Mouse (Mus musculus) right cerebral cortex, postnatal 36 days (tissue): ENCODE results near the gene Alkbh6.
A peak's percentile ranks its signal among the peaks of the same experiment; 100 is the strongest.

Experiments
- DNase-seq, 2 experiments: peaks; one replicate each; pipeline ENCODE4 v3.0.0; 2022; ENCODE audit warnings: low spot score in 2 of 2, mixed read lengths in 1 of 2

The Alkbh6 gene

GRCm38 (mm10) chr7:30295103-30295502 lies 13.4 kb upstream of the Alkbh6 start:
- no peak for DNase-seq

- DNase-seq: no peak
Observed at GRCm38 (mm10) chr7:30296816-30297215, 11.7 kb upstream of the Alkbh6 start.

DNA sequence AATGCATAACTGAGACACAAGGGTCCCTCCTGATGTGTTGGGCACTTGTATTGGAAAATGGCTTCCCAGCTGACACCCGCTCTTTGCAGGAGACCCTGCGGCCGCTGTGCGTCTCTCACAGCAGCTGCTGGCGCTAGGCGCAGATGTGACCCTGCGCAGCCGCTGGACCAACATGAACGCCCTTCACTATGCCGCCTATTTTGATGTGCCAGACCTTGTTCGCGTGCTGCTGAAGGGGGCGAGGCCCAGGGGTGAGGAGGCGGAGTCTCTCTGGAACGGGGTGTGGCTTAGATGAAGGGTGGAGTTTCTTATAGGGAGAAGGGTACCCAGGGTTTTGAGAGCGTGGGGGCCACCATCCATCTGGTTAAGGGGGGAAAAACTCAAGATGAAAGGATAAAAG lies 11.3 kb upstream of the Alkbh6 start:
- DNase-seq: no peak

GRCm38 (mm10) chr7:30300914-30301313 lies 7.6 kb upstream of the Alkbh6 start:
- no peak for DNase-seq

- no peak for DNase-seq
Observed at GRCm38 (mm10) chr7:30306083-30306779, 2.3 kb upstream of the Alkbh6 start.

GRCm38 (mm10) chr7:30309395-30310129 lies 1.0 kb downstream of the Alkbh6 start:
- DNase-seq: no peak

- DNase-seq: no peak
Observed at GRCm38 (mm10) chr7:30310136-30310535, 1.6 kb downstream of the Alkbh6 start.

GRCm38 (mm10) chr7:30313666-30314320 lies 5.3 kb downstream of the Alkbh6 start:
- DNase-seq: no peak

DNA sequence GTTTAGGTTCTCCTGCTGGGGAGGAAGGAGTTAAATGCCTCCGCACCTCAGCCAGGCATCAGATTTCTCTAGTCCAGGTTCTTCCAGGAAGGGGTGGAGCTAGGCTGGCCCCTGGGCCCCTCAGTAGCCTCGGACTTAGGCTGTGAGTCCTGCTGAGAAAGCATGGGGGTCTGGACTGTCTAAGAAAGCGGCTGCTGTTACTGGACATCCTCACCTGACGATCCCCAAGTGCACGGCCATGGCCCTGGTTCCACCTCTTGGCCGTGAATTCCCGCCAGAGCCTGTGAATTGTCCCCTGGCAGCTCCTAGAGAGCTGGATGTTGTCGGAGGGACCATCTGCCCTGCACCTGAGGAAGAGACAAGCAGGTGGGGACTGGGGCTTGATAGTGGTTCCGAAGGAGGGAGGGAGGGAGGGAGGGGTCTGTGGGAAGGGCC lies 6.2 kb downstream of the Alkbh6 start, which contains the start of gene Syne4:
TSS of gene Syne4 (plus strand) at position 87 of the 435 bp plus-strand sequence.
- no peak for DNase-seq

GRCm38 (mm10) chr7:30315559-30316529 lies 7.3 kb downstream of the Alkbh6 start:
- DNase-seq: no peak

GRCm38 (mm10) chr7:30318142-30318541 lies 9.6 kb downstream of the Alkbh6 start:
- DNase-seq: no peak

DNA sequence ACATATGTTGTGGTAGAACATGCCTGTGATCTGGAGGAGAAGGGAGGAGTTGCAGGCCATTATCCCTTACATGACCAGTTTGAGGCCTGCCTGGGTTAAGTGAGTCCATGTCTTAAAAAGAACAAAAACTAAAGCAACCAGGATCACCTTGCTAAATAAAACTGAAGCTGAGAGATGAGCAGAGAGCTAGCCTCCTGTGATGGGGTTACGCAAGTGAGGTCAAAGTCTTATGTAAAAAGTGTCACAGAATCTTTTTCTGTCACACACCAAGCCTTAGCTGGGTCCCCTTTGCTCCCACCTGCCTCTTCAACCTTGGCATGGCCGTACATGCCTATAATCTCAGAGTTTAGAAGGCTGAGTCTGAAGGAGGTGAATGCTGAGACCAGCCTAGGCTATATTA lies 12.4 kb downstream of the Alkbh6 start:
- DNase-seq: no peak

GRCm38 (mm10) chr7:30321539-30322284 lies 13.2 kb downstream of the Alkbh6 start, which contains the start of gene E130208F15Rik:
Gene E130208F15Rik, plus strand, starts transcription at chr7:30321740.
- peak; percentile 62 to 79 for DNase-seq

- peak; percentile 96 to 97 for DNase-seq
Observed at GRCm38 (mm10) chr7:30322285-30322667, 13.8 kb downstream of the Alkbh6 start.

DNA sequence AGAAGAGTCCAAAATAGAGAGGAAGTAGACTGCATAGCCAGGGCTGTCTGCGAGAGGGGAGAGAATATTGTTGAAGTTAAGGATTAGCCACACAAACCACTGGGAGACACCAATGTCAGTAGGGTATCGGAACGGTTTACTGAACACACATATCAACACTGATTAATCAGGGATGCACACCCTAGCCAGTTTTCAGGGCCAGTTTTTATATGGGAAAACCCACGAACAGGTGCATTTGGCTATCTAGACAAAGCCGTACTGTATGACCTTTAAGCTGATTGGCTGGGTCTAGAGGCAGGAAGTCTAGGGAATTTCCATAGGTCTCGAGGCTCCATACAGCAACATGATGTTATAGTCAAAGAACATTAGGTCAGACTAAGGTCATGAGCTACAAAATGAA lies 14.3 kb downstream of the Alkbh6 start:
- DNase-seq: no peak

DNA sequence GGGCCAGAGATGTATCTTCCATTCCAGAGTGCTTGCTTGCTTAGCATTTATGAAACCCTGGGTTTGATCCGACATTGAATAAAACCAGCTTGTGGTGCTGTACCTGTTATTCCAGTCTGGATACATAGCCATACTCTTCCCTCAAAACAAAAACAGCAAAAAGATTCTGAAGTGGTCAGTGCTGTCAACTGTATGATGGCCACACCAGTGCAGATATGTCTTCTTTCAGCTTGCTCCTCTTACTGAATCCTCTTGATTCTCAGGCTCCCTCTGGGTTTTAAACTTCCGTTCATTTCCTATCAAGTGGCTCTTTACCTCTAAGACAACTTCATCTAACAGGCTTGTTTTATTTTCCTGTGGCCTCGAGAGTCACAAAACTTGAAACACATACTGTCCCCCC lies 15.3 kb downstream of the Alkbh6 start, which contains the start of gene Sdhaf1:
TSS of gene Sdhaf1 (minus strand) at position 101 of the 400 bp plus-strand sequence.
- no peak for DNase-seq

GRCm38 (mm10) chr7:30324300-30324944 lies 15.9 kb downstream of the Alkbh6 start:
- peak; percentile 60 to 72 for DNase-seq

- no peak for DNase-seq
Observed at GRCm38 (mm10) chr7:30325364-30325763, 16.8 kb downstream of the Alkbh6 start.

DNA sequence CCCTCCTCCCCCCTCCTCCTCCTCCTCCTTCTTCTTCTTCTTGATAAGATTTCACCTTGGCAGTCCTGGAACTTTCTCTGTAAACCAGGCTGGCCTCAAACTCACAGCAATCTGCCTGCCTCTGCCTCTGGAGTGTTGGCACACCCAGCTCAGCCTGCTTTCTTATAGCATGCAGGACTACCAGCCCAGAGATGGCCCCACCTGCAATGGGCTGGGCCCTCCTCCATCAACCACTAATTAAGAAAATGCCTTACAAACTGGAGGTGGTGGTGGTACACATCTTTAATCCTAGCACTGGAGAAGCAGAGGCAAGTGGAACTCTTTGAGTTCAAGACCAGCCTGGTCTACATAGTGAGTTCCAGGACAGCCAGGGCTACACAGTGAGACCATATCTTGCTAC lies 17.9 kb downstream of the Alkbh6 start:
- DNase-seq: no peak

DNA sequence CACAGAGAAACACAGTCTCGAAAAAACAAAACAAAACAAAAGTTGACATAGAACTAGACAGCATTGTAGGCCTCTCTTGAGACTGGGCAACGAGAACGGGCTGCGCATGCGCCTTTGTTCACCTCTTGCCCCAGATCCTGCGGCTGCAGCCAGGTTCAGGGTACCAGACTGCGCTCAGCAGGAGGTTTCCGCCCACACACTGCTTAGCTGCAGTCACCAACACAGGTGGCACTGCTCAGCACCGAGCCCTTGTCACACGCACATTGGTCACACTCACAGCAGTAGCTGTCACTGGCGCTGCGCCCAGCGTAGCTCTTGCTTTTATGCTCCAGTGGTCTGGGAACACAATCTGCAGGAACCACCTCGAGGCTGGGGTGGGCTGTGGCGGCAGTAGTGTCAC lies 18.6 kb downstream of the Alkbh6 start:
- DNase-seq: no peak
